Mouse (Mus musculus): ENCODE data around the gene Rfpl4b.

Gene Rfpl4b

GRCm38 (mm10) chr10:38821679-38822078 lies at the start of gene Rfpl4b:
Rfpl4b (minus strand) TSS chr10:38821779.
- no peak for DNase-seq (ENCODE audit: low read depth, low spot score)

- DNase-seq (ENCODE audit: low read depth, low spot score): no peak
Observed at GRCm38 (mm10) chr10:38855186-38855585, 33.6 kb upstream of the Rfpl4b start.

- peak; percentile 88 for DNase-seq (ENCODE audit: low read depth, low spot score)
Observed at GRCm38 (mm10) chr10:38850006-38850405, 28.4 kb upstream of the Rfpl4b start.

- DNase-seq (ENCODE audit: low read depth, low spot score): peak; percentile 59
Observed at GRCm38 (mm10) chr10:38848884-38849499, 27.4 kb upstream of the Rfpl4b start.

- no peak for DNase-seq (ENCODE audit: low read depth, low spot score)
Observed at GRCm38 (mm10) chr10:38848231-38848630, 26.7 kb upstream of the Rfpl4b start.

- no peak for DNase-seq (ENCODE audit: low read depth, low spot score)
Observed at GRCm38 (mm10) chr10:38823741-38824140, 2.2 kb upstream of the Rfpl4b start.

- no peak for DNase-seq (ENCODE audit: low read depth, low spot score)
Observed at GRCm38 (mm10) chr10:38806056-38806455, 15.5 kb downstream of the Rfpl4b start.

GRCm38 (mm10) chr10:38804047-38804446 lies 17.5 kb downstream of the Rfpl4b start:
- DNase-seq (ENCODE audit: low read depth, low spot score): no peak

GRCm38 (mm10) chr10:38803304-38803703 lies 18.3 kb downstream of the Rfpl4b start:
- no peak for DNase-seq (ENCODE audit: low read depth, low spot score)

GRCm38 (mm10) chr10:38788612-38789011 lies 33.0 kb downstream of the Rfpl4b start:
- DNase-seq (ENCODE audit: low read depth, low spot score): no peak
